Mouse (Mus musculus) thymus, adult 2 months (tissue): ENCODE measurements around the gene Gm7929.
"Not testable (repeated sequence)": the region's sequence is repeated elsewhere in the genome, so short reads cannot be mapped to it uniquely, and the experiment has no call there.

Source experiments
- CTCF ChIP-seq: fragments of 200-500 bp; IDR thresholded peaks from 2 replicates; pipeline ENCODE4 v1.5.1; 2012; ENCODE audit warnings: mild to moderate bottlenecking, control low read depth, low read length, moderate library complexity, borderline replicate concordance; ENCODE audit not compliant: control insufficient read depth, poor library complexity, insufficient read depth; ENCODE audit errors: extremely low read depth
- POLR2A ChIP-seq: fragments of 200-500 bp; IDR thresholded peaks from 2 replicates; pipeline ENCODE4 v1.6.1; 2012; ENCODE audit warnings: mild to moderate bottlenecking, low read length, control low read depth, moderate library complexity; ENCODE audit not compliant: control insufficient read depth, poor library complexity, insufficient read depth; ENCODE audit errors: extremely low read depth

GRCm38 (mm10) chr14:41755931-41756330, 5.5 kb upstream of the Gm7929 start:
- TF ChIP-seq POLR2A, CTCF: not testable (repeated sequence)
